Comparison of ENCODE assay signal across 12 mouse cellular contexts in genomic region chr9:119320446-119320845, GRCm38 (mm10). TPM values are rescaled to one million over a fixed set of nuclear protein-coding genes. Genes with fewer than 3 reads are reported as not detected.
DNase-seq lines count a peak whose midpoint lies in the region; ATAC-seq and TF ChIP-seq lines count a peak whose summit lies in the region.
"Had no signal": no experiment of that assay in that cellular context is flagged by ENCODE, and none has a peak within 500 bp of the region (broad histone marks: within the 10 kb centered on the region; RNA-seq: fewer than 3 reads in every experiment).

No protein-coding gene starts in this region.

- H3K36me3 ChIP-seq in heart, embryonic 13.5 days, result 0 out of 2 replicates have a peak, but pooled peaks cover 2% of the 10 kb centered on the region
- no peaks in the 10 kb centered on the region for H3K36me3 ChIP-seq in hindbrain, embryonic 11.5 days (ENCODE audit: control insufficient read depth, insufficient read depth, low read length)
- H3K36me3 ChIP-seq in midbrain, embryonic 10.5 days, result peaks cover 4% of the 10 kb centered on the region

- WGBS in heart, embryonic 13.5 days, result 83% methylated on average over 7 of the region's 7 CpGs
- WGBS in hindbrain, embryonic 11.5 days, result 86% methylated on average over 7 of the region's 7 CpGs
- WGBS in midbrain, embryonic 10.5 days, result 86% methylated on average over 7 of the region's 7 CpGs

- H3K27me3 ChIP-seq in heart, embryonic 13.5 days (replicated peaks), result no peaks in the 10 kb centered on the region
- no peaks in the 10 kb centered on the region for H3K27me3 ChIP-seq in hindbrain, embryonic 11.5 days (ENCODE audit: control insufficient read depth, insufficient read depth, low read length)
- no peaks in the 10 kb centered on the region for H3K27me3 ChIP-seq in midbrain, embryonic 10.5 days (ENCODE audit: low read depth, poor library complexity, severe bottlenecking)

- H3K27ac ChIP-seq in heart, embryonic 13.5 days (replicated peaks), result no peak overlapping the region
- H3K27ac ChIP-seq in hindbrain, embryonic 11.5 days (ENCODE audit: low read depth, low read length), result no peak overlapping the region
- no peak overlapping the region for H3K27ac ChIP-seq in midbrain, embryonic 10.5 days (replicated peaks)
- H3K27ac ChIP-seq in left cerebral cortex, adult 2 months, result no peak overlapping the region

- peak overlapping the region; percentile 96 for H3K4me2 ChIP-seq in heart, embryonic 13.5 days
- no peak overlapping the region for H3K4me2 ChIP-seq in hindbrain, embryonic 11.5 days (replicated peaks; ENCODE audit: low read depth, low read length)

- no peak for ATAC-seq in heart, embryonic 13.5 days (ENCODE audit: extremely low read depth, insufficient number of reproducible peaks, low FRiP score, low TSS enrichment)
- no peak for ATAC-seq in hindbrain, embryonic 11.5 days (ENCODE audit: low FRiP score)
- ATAC-seq: CD4-positive, CD25-positive, alpha-beta regulatory T cell, adult 4 months had no signal

- H3K9me3 ChIP-seq in heart, embryonic 13.5 days, result no peaks in the 10 kb centered on the region
- H3K9me3 ChIP-seq in hindbrain, embryonic 11.5 days (ENCODE audit: control insufficient read depth, low read length), result no peaks in the 10 kb centered on the region
- no peaks in the 10 kb centered on the region for H3K9me3 ChIP-seq in midbrain, embryonic 10.5 days (replicated peaks)

- H3K4me1 ChIP-seq in heart, embryonic 13.5 days, result peaks cover 35% of the 10 kb centered on the region
- no peaks in the 10 kb centered on the region; the same call in 1 of the 2 replicates for H3K4me1 ChIP-seq in hindbrain, embryonic 11.5 days (replicated peaks; ENCODE audit: control insufficient read depth, insufficient read depth, low read length)
- H3K4me1 ChIP-seq in midbrain, embryonic 10.5 days, result peaks cover 28% of the 10 kb centered on the region

- H3K9ac ChIP-seq in heart, embryonic 13.5 days, result peak overlapping the region; percentile 92
- H3K9ac ChIP-seq in hindbrain, embryonic 11.5 days (ENCODE audit: low read depth, low read length), result no peak overlapping the region

- intact Hi-C loops in left cerebral cortex, adult 2 months (cut with DNase I), result loop anchor here (10.0 kb wide), 3 partner anchors 216 to 574 kb away; partner anchors contain the start of genes Ctdspl, Dlec1 and Wdr48

- DNase-seq in heart, adult 8-10 months (ENCODE audit: low spot score), result no peak
- DNase-seq in R1 (ENCODE audit: low read depth, low spot score), result peak; percentile 73
- no peak for DNase-seq in hindbrain, embryonic 11.5 days (ENCODE audit: low spot score)
- no peak for DNase-seq in midbrain, embryonic 10.5 days (ENCODE audit: low spot score)
- no peak for DNase-seq in left cerebral cortex, adult 2 months (ENCODE audit: extremely low spot score in 1 of 2, low spot score in 2 of 2)
- DNase-seq in ovary, postnatal 36 days (ENCODE audit: low spot score), result no peak
- DNase-seq in kidney, adult 8-10 months, result no peak
- DNase-seq: adrenal gland, postnatal 10 days; right cerebral cortex, postnatal 25 days had no signal

- peak overlapping the region; percentile 89; the same call in 1 of the 2 replicates for H3K4me3 ChIP-seq in heart, embryonic 13.5 days
- H3K4me3 ChIP-seq in hindbrain, embryonic 11.5 days (ENCODE audit: low read depth, low read length), result peak overlapping the region; percentile 93; the same call in 1 of the 2 replicates
- peak overlapping the region; percentile 96 for H3K4me3 ChIP-seq in midbrain, embryonic 10.5 days
- H3K4me3 ChIP-seq in left cerebral cortex, adult 2 months, result no peak overlapping the region

- TF ChIP-seq CTCF in left cerebral cortex, adult 2 months (IDR thresholded peaks at IDR 0.05), result no peak

RNA-seq across cellular contexts. Expression of gene Oxsr1, which starts 1.8 kb away (rescaled TPM):
- polyA plus RNA-seq in heart, embryonic 13.5 days (2015; fragmentation: Nextera tagmentation; extraction: Ambion mirVana), result 7.4 and 7.8 TPM in 2 replicates
- 10 to 100 TPM; 52.5 to 63.2 (median 55.3) TPM for total RNA-seq in heart, adult 8-10 months (2022)
- polyA plus RNA-seq in hindbrain, embryonic 11.5 days (2014; fragmentation: Nextera tagmentation; extraction: Ambion mirVana), result 15.6 and 17.1 TPM in 2 replicates
- 14.4 and 15.0 TPM in 2 replicates for polyA plus RNA-seq in midbrain, embryonic 10.5 days (2016; fragmentation: Nextera tagmentation; extraction: Ambion mirVana)
- 10 to 100 TPM; 31.1 to 33.9 TPM for total RNA-seq in left cerebral cortex, adult 2 months (2021)

RNA-seq across cellular contexts. Expression of gene Acaa1a, which starts 19.0 kb away (rescaled TPM):
- polyA plus RNA-seq in heart, embryonic 13.5 days (2015; fragmentation: Nextera tagmentation; extraction: Ambion mirVana), result 79.7 and 88.5 TPM in 2 replicates
- 10 to 100 TPM; 75.1 to 88.4 (median 78.0) TPM for total RNA-seq in heart, adult 8-10 months (2022)
- 55.2 and 62.6 TPM in 2 replicates for polyA plus RNA-seq in hindbrain, embryonic 11.5 days (2014; fragmentation: Nextera tagmentation; extraction: Ambion mirVana)
- 75.5 and 82.4 TPM in 2 replicates for polyA plus RNA-seq in midbrain, embryonic 10.5 days (2016; fragmentation: Nextera tagmentation; extraction: Ambion mirVana)
- total RNA-seq in left cerebral cortex, adult 2 months (2021), result 10 to 100 TPM; 69.9 to 73.6 TPM

RNA-seq across cellular contexts. Expression of gene Myd88, which starts 20.8 kb away (rescaled TPM):
- polyA plus RNA-seq in heart, embryonic 13.5 days (2015; fragmentation: Nextera tagmentation; extraction: Ambion mirVana), result 14.2 and 14.5 TPM in 2 replicates
- 10 to 100 TPM; 10.7 to 12.5 (median 11.4) TPM for total RNA-seq in heart, adult 8-10 months (2022)
- polyA plus RNA-seq in hindbrain, embryonic 11.5 days (2014; fragmentation: Nextera tagmentation; extraction: Ambion mirVana), result 5.7 and 7.4 TPM in 2 replicates
- 7.5 and 8.2 TPM in 2 replicates for polyA plus RNA-seq in midbrain, embryonic 10.5 days (2016; fragmentation: Nextera tagmentation; extraction: Ambion mirVana)
- 1 to 10 TPM; 4.6 to 5.5 TPM for total RNA-seq in left cerebral cortex, adult 2 months (2021)

RNA-seq across cellular contexts. Expression of gene Xylb, which starts 36.7 kb away (rescaled TPM):
- 1.2 and 2.6 TPM in 2 replicates for polyA plus RNA-seq in heart, embryonic 13.5 days (2015; fragmentation: Nextera tagmentation; extraction: Ambion mirVana)
- total RNA-seq in heart, adult 8-10 months (2022), result under 1 TPM; 0.25 to 0.41 (median 0.39) TPM
- 4.6 and 5.4 TPM in 2 replicates for polyA plus RNA-seq in hindbrain, embryonic 11.5 days (2014; fragmentation: Nextera tagmentation; extraction: Ambion mirVana)
- polyA plus RNA-seq in midbrain, embryonic 10.5 days (2016; fragmentation: Nextera tagmentation; extraction: Ambion mirVana), result 6.9 and 7.7 TPM in 2 replicates
- total RNA-seq in left cerebral cortex, adult 2 months (2021), result 1 to 10 TPM; 4.9 to 5.5 TPM

RNA-seq across cellular contexts. Expression of gene Slc22a14, which starts 44.9 kb away (rescaled TPM):
- 0.10 TPM in 1 of 2 replicates, not detected in the other for polyA plus RNA-seq in heart, embryonic 13.5 days (2015; fragmentation: Nextera tagmentation; extraction: Ambion mirVana)
- under 1 TPM in 2 of 4 experiments, not detected in 2; 0.31 to 0.47 TPM for total RNA-seq in heart, adult 8-10 months (2022)
- polyA plus RNA-seq in hindbrain, embryonic 11.5 days (2014; fragmentation: Nextera tagmentation; extraction: Ambion mirVana), result not detected in 2 replicates
- polyA plus RNA-seq in midbrain, embryonic 10.5 days (2016; fragmentation: Nextera tagmentation; extraction: Ambion mirVana), result not detected in 2 replicates
- total RNA-seq in left cerebral cortex, adult 2 months (2021), result not detected
- total RNA-seq: common myeloid progenitor, adult 5-6 weeks had no signal
- polyA plus RNA-seq: CD4-positive, CD25-positive, alpha-beta regulatory T cell, adult 4 months had no signal
